Mouse (Mus musculus) olfactory bulb, adult 2 months (tissue): ENCODE data around the gene Plxnc1. TPM values are rescaled to one million over a fixed set of nuclear protein-coding genes. Genes with fewer than 3 reads are reported as not detected.

Experiments used
- H3K27ac ChIP-seq: fragments of 200-500 bp; 2 replicates; pipeline ENCODE4 v1.5.1; 2012; ENCODE audit warnings: low read depth, low read length; ENCODE audit not compliant: insufficient read depth
- H3K4me1 ChIP-seq: fragments of 200-500 bp; 2 replicates; pipeline ENCODE4 v1.6.1; 2012; ENCODE audit warnings: low read length; ENCODE audit not compliant: control insufficient read depth, insufficient read depth
- H3K4me3 ChIP-seq: fragments of 200-500 bp; 2 replicates; pipeline ENCODE4 v1.5.1; 2012; ENCODE audit warnings: mild to moderate bottlenecking, low read depth, low read length, moderate library complexity; ENCODE audit not compliant: insufficient read depth
- CTCF ChIP-seq: fragments of 200-500 bp; IDR thresholded peaks from 2 replicates; pipeline ENCODE4 v1.5.1; 2012; ENCODE audit warnings: low read depth, mild to moderate bottlenecking, low read length, moderate library complexity; ENCODE audit not compliant: insufficient read depth
- POLR2A ChIP-seq: fragments of 200-500 bp; IDR thresholded peaks from 2 replicates; pipeline ENCODE4 v1.6.1; 2012; ENCODE audit warnings: mild to moderate bottlenecking, low read depth, low read length, moderate library complexity; ENCODE audit not compliant: insufficient read depth
- WGBS: fragments of 180-500 bp; shearing (Covaris S2); methylation state at CpG from one replicate; pipeline ENCODE4 v1.1.7; 2018; 5-methylcytosine and 5-hydroxymethylcytosine counted together
- polyA plus RNA-seq: library from polyadenylated mRNA; stranded (reverse); fragments of >200 nt; gene quantifications from 2 replicates; pipeline ENCODE4 v1.2.4, GENCODE M21; 2012; ENCODE audit warnings: low replicate concordance; ENCODE audit not compliant: missing spikeins, insufficient read depth, insufficient read length

Plxnc1 gene
- not detected in 2 replicates for polyA plus RNA-seq

- Histone ChIP-seq H3K27ac (peak within 1 kb of the TSS; percentile 76), H3K4me1 (peaks cover 27% of the 10 kb centered on the region), H3K4me3 (peak within 1 kb of the TSS; percentile 71)
- TF ChIP-seq CTCF (no peak), POLR2A (no peak)
- WGBS, result under 1% methylated on average over 46 of the region's 57 CpGs
Observed at GRCm38 (mm10) chr10:94944691-94945205, at the start of gene Plxnc1. Gene Plxnc1 (minus strand): TSS chr10:94944835.

GRCm38 (mm10) chr10:94992127-94992526, 47.5 kb upstream of the Plxnc1 start:
- H3K4me1 ChIP-seq, result peaks cover 3% of the 10 kb centered on the region
- no peak overlapping the region for H3K4me3 ChIP-seq
- H3K27ac ChIP-seq, result no peak overlapping the region
- WGBS, result 7% methylated on average over 9 of the region's 9 CpGs
- TF ChIP-seq POLR2A, result no peak
- peak; percentile 81 for TF ChIP-seq CTCF

GRCm38 (mm10) chr10:94991564-94992097, 47.0 kb upstream of the Plxnc1 start:
- Histone ChIP-seq H3K27ac (peak overlapping the region; percentile 22; the same call in 1 of the 2 replicates), H3K4me1 (peaks cover 3% of the 10 kb centered on the region), H3K4me3 (peak overlapping the region; percentile 32)
- WGBS, result 7% methylated on average over 17 of the region's 17 CpGs
- TF ChIP-seq CTCF (peak; percentile 57), POLR2A (no peak)

- TF ChIP-seq POLR2A (no peak), CTCF (no peak)
- 30% methylated on average over 17 of the region's 17 CpGs for WGBS
- Histone ChIP-seq H3K4me1 (peaks cover 3% of the 10 kb centered on the region), H3K27ac (peak overlapping the region; percentile 32; the same call in 1 of the 2 replicates), H3K4me3 (no peak overlapping the region)
Observed at GRCm38 (mm10) chr10:94990768-94991563, 46.3 kb upstream of the Plxnc1 start.

GRCm38 (mm10) chr10:94989321-94989720, 44.7 kb upstream of the Plxnc1 start:
- WGBS, result 92% methylated on average over 5 of the region's 5 CpGs
- peaks cover 3% of the 10 kb centered on the region for H3K4me1 ChIP-seq
- TF ChIP-seq CTCF (no peak), POLR2A (no peak)

GRCm38 (mm10) chr10:94985103-94985502, 40.5 kb upstream of the Plxnc1 start:
- Histone ChIP-seq H3K4me1 (no peaks in the 10 kb centered on the region; the same call in 1 of the 2 replicates), H3K4me3 (no peak overlapping the region), H3K27ac (no peak overlapping the region)
- WGBS, result 89% methylated on average over 1 of the region's 1 CpGs
- TF ChIP-seq POLR2A, result no peak
- no peak for TF ChIP-seq CTCF

More at GRCm38 (mm10) chr10:94989321-94989720, 44.7 kb upstream of the Plxnc1 start:
- Histone ChIP-seq H3K27ac (no peak overlapping the region), H3K4me3 (no peak overlapping the region)

GRCm38 (mm10) chr10:94982528-94982927, 37.9 kb upstream of the Plxnc1 start:
- Histone ChIP-seq H3K4me3 (no peak overlapping the region), H3K27ac (no peak overlapping the region), H3K4me1 (peaks cover 3% of the 10 kb centered on the region; the same call in 1 of the 2 replicates)
- TF ChIP-seq CTCF (no peak), POLR2A (no peak)
- whole genome bisulfite sequencing, result 90% methylated on average over 8 of the region's 8 CpGs

- 19% methylated on average over 12 of the region's 12 CpGs for WGBS
- no peak overlapping the region for H3K27ac ChIP-seq
Observed at GRCm38 (mm10) chr10:94981466-94982138, 37.0 kb upstream of the Plxnc1 start.

GRCm38 (mm10) chr10:94978265-94978822, 33.7 kb upstream of the Plxnc1 start:
- H3K27ac ChIP-seq, result no peak overlapping the region
- H3K4me3 ChIP-seq, result no peak overlapping the region
- whole genome bisulfite sequencing, result 41% methylated on average over 5 of the region's 5 CpGs
- TF ChIP-seq POLR2A, result no peak
- TF ChIP-seq CTCF, result no peak
- peaks cover 3% of the 10 kb centered on the region; the same call in 1 of the 2 replicates for H3K4me1 ChIP-seq

More at GRCm38 (mm10) chr10:94981466-94982138, 37.0 kb upstream of the Plxnc1 start:
- Histone ChIP-seq H3K4me1 (peaks cover 3% of the 10 kb centered on the region; the same call in 1 of the 2 replicates), H3K4me3 (no peak overlapping the region)
- no peak for TF ChIP-seq CTCF
- no peak for TF ChIP-seq POLR2A
